Mouse (Mus musculus) adrenal gland, adult 18-20 months (tissue): ENCODE measurements around the gene D630003M21Rik. TPM values are rescaled to one million over a fixed set of nuclear protein-coding genes. Genes with fewer than 3 reads are reported as not detected.
A peak's percentile ranks its signal among the peaks of the same experiment; 100 is the strongest.

Experiments used
- DNase-seq, 2 experiments: peaks; one replicate each; pipeline ENCODE4 v3.0.0; 2021 to 2022; ENCODE audit warnings: low spot score in 2 of 2
- total RNA-seq, 2 experiments: library from RNA; stranded (reverse); gene quantifications; 1 replicate in 1 of 2; 2 replicates in 1 of 2; pipeline ENCODE4 v1.2.3; 2021

Gene D630003M21Rik
- total RNA-seq, 2 experiments from 2014 or later = 1.6 to 1.7 TPM

- no peak for DNase-seq
These were observed 9.1 kb upstream of the D630003M21Rik start for GRCm38 (mm10) chr2:158238101-158238500.

- no peak for DNase-seq
These were observed 7.7 kb upstream of the D630003M21Rik start for GRCm38 (mm10) chr2:158236698-158237097.

- no peak for DNase-seq
These were observed 4.1 kb upstream of the D630003M21Rik start for GRCm38 (mm10) chr2:158233106-158233505.

GRCm38 (mm10) chr2:158232414-158232813, 3.4 kb upstream of the D630003M21Rik start:
- no peak for DNase-seq

- no peak for DNase-seq
These were observed 2.0 kb upstream of the D630003M21Rik start for GRCm38 (mm10) chr2:158231071-158231470.

GRCm38 (mm10) chr2:158230617-158231016, 1.6 kb upstream of the D630003M21Rik start:
- no peak for DNase-seq

- DNase-seq = no peak
These were observed 476 bp upstream of the D630003M21Rik start for GRCm38 (mm10) chr2:158229503-158229892.

GRCm38 (mm10) chr2:158225301-158225700, 3.7 kb downstream of the D630003M21Rik start:
- no peak for DNase-seq

GRCm38 (mm10) chr2:158223497-158223896, 5.5 kb downstream of the D630003M21Rik start:
- no peak for DNase-seq

- DNase-seq = no peak
These were observed 6.4 kb downstream of the D630003M21Rik start for GRCm38 (mm10) chr2:158222664-158223063.

- no peak for DNase-seq
These were observed 7.5 kb downstream of the D630003M21Rik start for GRCm38 (mm10) chr2:158221446-158222084.

GRCm38 (mm10) chr2:158219562-158219961, 9.5 kb downstream of the D630003M21Rik start:
- DNase-seq = no peak

GRCm38 (mm10) chr2:158216510-158216909, 12.5 kb downstream of the D630003M21Rik start:
- no peak for DNase-seq

GRCm38 (mm10) chr2:158215283-158216117, 13.5 kb downstream of the D630003M21Rik start:
- DNase-seq = no peak

- no peak for DNase-seq
These were observed 17.1 kb downstream of the D630003M21Rik start for GRCm38 (mm10) chr2:158211764-158212471.

- no peak for DNase-seq
These were observed 18.1 kb downstream of the D630003M21Rik start for GRCm38 (mm10) chr2:158210958-158211357.

- DNase-seq = peak in 1 of 2 experiments; percentile 53
These were observed 18.5 kb downstream of the D630003M21Rik start for GRCm38 (mm10) chr2:158210503-158210902.

- no peak for DNase-seq
These were observed 19.2 kb downstream of the D630003M21Rik start for GRCm38 (mm10) chr2:158209776-158210175.

- peak; percentile 68 to 75 for DNase-seq
These were observed 21.2 kb downstream of the D630003M21Rik start for GRCm38 (mm10) chr2:158207848-158208247.

- DNase-seq = peak; percentile 84 to 91
These were observed 24.9 kb downstream of the D630003M21Rik start for GRCm38 (mm10) chr2:158204114-158204513.

GRCm38 (mm10) chr2:158203686-158204085, 25.3 kb downstream of the D630003M21Rik start:
- no peak for DNase-seq

- DNase-seq = no peak
These were observed 29.7 kb downstream of the D630003M21Rik start for GRCm38 (mm10) chr2:158199281-158199680.
